Mouse (Mus musculus): Measurements from ENCODE around the gene Csrp3.

DNA sequence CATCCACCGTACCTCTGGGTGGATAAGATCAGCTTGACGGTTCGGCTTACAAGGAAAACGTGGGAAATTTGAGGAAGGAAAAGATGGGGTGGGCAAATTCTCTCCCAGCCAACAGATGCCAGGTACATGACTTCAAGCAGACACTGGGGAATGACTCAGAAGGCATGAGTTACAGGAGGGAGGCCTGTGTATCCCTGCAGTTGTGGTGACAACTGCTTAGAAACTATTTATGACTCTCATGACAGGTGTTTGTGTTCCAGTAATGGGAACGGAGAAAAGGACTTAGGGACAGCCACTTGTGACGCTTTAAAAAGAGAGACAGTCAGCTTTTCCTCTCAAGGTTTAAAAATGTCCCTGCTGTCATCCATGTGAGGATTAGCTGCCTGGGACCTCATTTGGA is 22.3 kb upstream of the Csrp3 start:
- no peak for TF ChIP-seq CTCF (IDR thresholded peaks at IDR 0.05; ENCODE audit: control insufficient read depth, insufficient read depth, low read length)
- TF ChIP-seq POLR2A (IDR thresholded peaks at IDR 0.05; ENCODE audit: borderline replicate concordance, control insufficient read depth, low read depth, low read length) = no peak

All from bone marrow, adult 2 months (tissue).